Mouse (Mus musculus): Measurements from ENCODE around the gene Cyp26b1. TPM values are rescaled to one million over a fixed set of nuclear protein-coding genes. Genes with fewer than 3 reads are reported as not detected.

Gene Cyp26b1
- polyA plus RNA-seq, 1 experiment: 2.4 TPM

DNA sequence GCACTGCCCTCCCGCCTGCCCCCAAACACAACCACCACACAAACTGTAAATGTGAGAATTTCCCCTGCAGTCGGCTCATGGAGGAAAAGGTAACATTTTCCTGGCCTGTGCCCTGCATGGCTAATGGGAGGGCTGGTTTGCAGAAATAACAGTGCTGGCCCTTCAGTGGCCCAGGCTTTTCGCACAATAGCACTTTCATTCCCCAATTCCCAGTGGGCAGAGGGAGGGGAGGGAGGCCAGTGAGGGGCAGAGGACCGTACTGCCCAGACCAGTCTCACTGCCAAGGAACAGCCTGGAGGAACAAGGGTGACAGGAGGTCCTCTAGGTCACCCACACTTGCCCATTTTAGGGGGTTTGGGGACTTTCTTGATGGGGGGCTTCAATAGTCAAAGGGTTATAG is 15.8 kb downstream of the Cyp26b1 start:
- H3ac ChIP-seq (ENCODE audit: control insufficient read depth, insufficient read length): no peak overlapping the region
- H3K79me2 ChIP-seq (ENCODE audit: control insufficient read depth, insufficient read depth): no peaks in the 10 kb centered on the region
- no peak overlapping the region for H3K4me3 ChIP-seq
- TF ChIP-seq REST (IDR thresholded peaks at IDR 0.05; ENCODE audit: insufficient read depth, insufficient read length): no peak
- TF ChIP-seq E2F4 (IDR thresholded peaks at IDR 0.05; ENCODE audit: insufficient read depth): no peak
- no peak for TF ChIP-seq MAX (IDR thresholded peaks at IDR 0.05; ENCODE audit: low read depth)
- TF ChIP-seq MYOG (IDR thresholded peaks at IDR 0.05; ENCODE audit: control insufficient read depth in 1 of 3, insufficient read depth in 1 of 3, insufficient read length in 2 of 3, low read depth in 2 of 3): no peak
- TF ChIP-seq CEBPB (IDR thresholded peaks at IDR 0.05; ENCODE audit: insufficient read depth, poor library complexity, severe bottlenecking): no peak
- TF ChIP-seq TCF3 (IDR thresholded peaks at IDR 0.05; ENCODE audit: insufficient read length, low read depth): no peak
- TF ChIP-seq POLR2AphosphoS2 (IDR thresholded peaks at IDR 0.05; ENCODE audit: insufficient read length, low read depth): no peak
- TF ChIP-seq TCF12 (IDR thresholded peaks at IDR 0.05; ENCODE audit: insufficient read depth, poor library complexity, severe bottlenecking): no peak
- no peak for TF ChIP-seq SRF (IDR thresholded peaks at IDR 0.05; ENCODE audit: control insufficient read depth, insufficient read length, low read depth)
- TF ChIP-seq POLR2A (IDR thresholded peaks at IDR 0.05; ENCODE audit: insufficient read length, low read depth): no peak
- TF ChIP-seq USF1 (IDR thresholded peaks at IDR 0.05; ENCODE audit: low read depth): no peak
- no peak for TF ChIP-seq MYOD1 (IDR thresholded peaks at IDR 0.05; ENCODE audit: control insufficient read depth in 1 of 3, insufficient read length in 2 of 3, low read depth in 2 of 3)
- H3K27me3 ChIP-seq (ENCODE audit: control insufficient read depth, insufficient read depth, insufficient read length): peaks cover 35% of the 10 kb centered on the region
- no peaks in the 10 kb centered on the region for H3K36me3 ChIP-seq (ENCODE audit: control insufficient read depth, insufficient read depth)
- H3K4me2 ChIP-seq (ENCODE audit: low read depth): no peak overlapping the region

DNA sequence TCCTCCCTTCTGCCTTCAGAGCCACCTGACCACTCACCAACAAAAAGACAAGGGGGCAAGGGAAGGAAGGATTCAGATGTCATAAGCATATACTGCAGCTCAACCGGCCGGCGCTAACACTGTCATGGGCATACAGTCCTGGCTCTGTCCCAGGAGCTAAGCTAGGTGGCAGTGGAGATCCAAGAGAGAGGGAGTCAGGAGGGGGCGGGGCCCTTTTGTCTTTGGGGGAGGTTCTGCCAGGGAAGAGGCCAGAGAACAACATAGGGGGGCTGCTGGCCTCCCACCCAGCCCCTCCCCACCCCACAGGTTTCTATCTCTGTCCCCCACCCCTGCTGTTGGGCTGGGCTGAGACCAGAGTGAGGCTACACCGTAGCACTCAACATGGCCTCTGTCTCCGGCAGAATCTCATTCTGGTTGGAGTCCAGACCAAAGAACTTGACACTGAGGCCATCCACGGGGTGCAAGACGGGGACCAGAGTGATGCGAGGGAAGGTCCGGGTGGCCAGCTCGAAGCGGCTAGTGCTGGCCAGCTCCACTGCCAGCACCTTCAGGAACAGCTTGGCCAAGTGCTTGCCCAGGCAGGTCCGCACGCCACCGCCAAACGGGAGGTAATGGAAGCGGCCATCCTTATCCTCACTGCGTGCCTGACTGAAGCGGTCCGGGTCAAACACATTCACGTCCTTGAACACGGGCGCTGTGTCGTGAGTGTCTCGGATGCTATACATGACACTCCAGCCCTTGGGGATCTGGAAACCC is 19.6 kb downstream of the Cyp26b1 start:
- no peaks in the 10 kb centered on the region for H3K79me2 ChIP-seq (ENCODE audit: control insufficient read depth, insufficient read depth)
- H3K27me3 ChIP-seq (ENCODE audit: control insufficient read depth, insufficient read depth, insufficient read length): peaks cover 16% of the 10 kb centered on the region
- no peak overlapping the region for H3K4me3 ChIP-seq
- H3ac ChIP-seq (ENCODE audit: control insufficient read depth, insufficient read length): no peak overlapping the region
- no peak overlapping the region for H3K4me2 ChIP-seq (ENCODE audit: low read depth)
- TF ChIP-seq REST (IDR thresholded peaks at IDR 0.05; ENCODE audit: insufficient read depth, insufficient read length) (no peak), MAX (IDR thresholded peaks at IDR 0.05; ENCODE audit: low read depth) (no peak), MYOG (IDR thresholded peaks at IDR 0.05; ENCODE audit: control insufficient read depth in 1 of 3, insufficient read depth in 1 of 3, insufficient read length in 2 of 3, low read depth in 2 of 3) (no peak), TCF12 (IDR thresholded peaks at IDR 0.05; ENCODE audit: insufficient read depth, poor library complexity, severe bottlenecking) (no peak), SRF (IDR thresholded peaks at IDR 0.05; ENCODE audit: control insufficient read depth, insufficient read length, low read depth) (no peak), E2F4 (IDR thresholded peaks at IDR 0.05; ENCODE audit: insufficient read depth) (no peak), POLR2A (IDR thresholded peaks at IDR 0.05; ENCODE audit: insufficient read length, low read depth) (no peak), USF1 (IDR thresholded peaks at IDR 0.05; ENCODE audit: low read depth) (no peak), POLR2AphosphoS2 (IDR thresholded peaks at IDR 0.05; ENCODE audit: insufficient read length, low read depth) (no peak), CEBPB (IDR thresholded peaks at IDR 0.05; ENCODE audit: insufficient read depth, poor library complexity, severe bottlenecking) (no peak), TCF3 (IDR thresholded peaks at IDR 0.05; ENCODE audit: insufficient read length, low read depth) (no peak)
- no peaks in the 10 kb centered on the region for H3K36me3 ChIP-seq (ENCODE audit: control insufficient read depth, insufficient read depth)

- Histone ChIP-seq H3ac (ENCODE audit: control insufficient read depth, insufficient read length) (no peak overlapping the region), H3K27me3 (ENCODE audit: control insufficient read depth, insufficient read depth, insufficient read length) (peaks cover 3% of the 10 kb centered on the region), H3K36me3 (ENCODE audit: control insufficient read depth, insufficient read depth) (no peaks in the 10 kb centered on the region), H3K4me2 (ENCODE audit: low read depth) (no peak overlapping the region), H3K4me3 (no peak overlapping the region), H3K79me2 (ENCODE audit: control insufficient read depth, insufficient read depth) (no peaks in the 10 kb centered on the region)
- TF ChIP-seq TCF3 (IDR thresholded peaks at IDR 0.05; ENCODE audit: insufficient read length, low read depth): no peak
- TF ChIP-seq E2F4 (IDR thresholded peaks at IDR 0.05; ENCODE audit: insufficient read depth): no peak
- TF ChIP-seq MAX (IDR thresholded peaks at IDR 0.05; ENCODE audit: low read depth): no peak
- no peak for TF ChIP-seq POLR2AphosphoS2 (IDR thresholded peaks at IDR 0.05; ENCODE audit: insufficient read length, low read depth)
- no peak for TF ChIP-seq MYOG (IDR thresholded peaks at IDR 0.05; ENCODE audit: control insufficient read depth in 1 of 3, insufficient read depth in 1 of 3, insufficient read length in 2 of 3, low read depth in 2 of 3)
- TF ChIP-seq CEBPB (IDR thresholded peaks at IDR 0.05; ENCODE audit: insufficient read depth, poor library complexity, severe bottlenecking): no peak
- TF ChIP-seq TCF12 (IDR thresholded peaks at IDR 0.05; ENCODE audit: insufficient read depth, poor library complexity, severe bottlenecking): no peak
- TF ChIP-seq POLR2A (IDR thresholded peaks at IDR 0.05; ENCODE audit: insufficient read length, low read depth): no peak
- TF ChIP-seq USF1 (IDR thresholded peaks at IDR 0.05; ENCODE audit: low read depth): no peak
- no peak for TF ChIP-seq SRF (IDR thresholded peaks at IDR 0.05; ENCODE audit: control insufficient read depth, insufficient read length, low read depth)
- TF ChIP-seq REST (IDR thresholded peaks at IDR 0.05; ENCODE audit: insufficient read depth, insufficient read length): no peak
- no peak for TF ChIP-seq MYOD1 (IDR thresholded peaks at IDR 0.05; ENCODE audit: control insufficient read depth in 1 of 3, insufficient read length in 2 of 3, low read depth in 2 of 3)
Measured at GRCm38 (mm10) chr6:84570039-84570438, 23.7 kb downstream of the Cyp26b1 start.

- no peak for TF ChIP-seq MAX (IDR thresholded peaks at IDR 0.05; ENCODE audit: low read depth)
- no peak for TF ChIP-seq TCF3 (IDR thresholded peaks at IDR 0.05; ENCODE audit: insufficient read length, low read depth)
- TF ChIP-seq CEBPB (IDR thresholded peaks at IDR 0.05; ENCODE audit: insufficient read depth, poor library complexity, severe bottlenecking): no peak
- no peak for TF ChIP-seq TCF12 (IDR thresholded peaks at IDR 0.05; ENCODE audit: insufficient read depth, poor library complexity, severe bottlenecking)
- TF ChIP-seq MYOD1 (IDR thresholded peaks at IDR 0.05; ENCODE audit: control insufficient read depth in 1 of 3, insufficient read length in 2 of 3, low read depth in 2 of 3): no peak
- TF ChIP-seq POLR2AphosphoS2 (IDR thresholded peaks at IDR 0.05; ENCODE audit: insufficient read length, low read depth): no peak
- no peak for TF ChIP-seq E2F4 (IDR thresholded peaks at IDR 0.05; ENCODE audit: insufficient read depth)
- no peak for TF ChIP-seq REST (IDR thresholded peaks at IDR 0.05; ENCODE audit: insufficient read depth, insufficient read length)
- no peak for TF ChIP-seq MYOG (IDR thresholded peaks at IDR 0.05; ENCODE audit: control insufficient read depth in 1 of 3, insufficient read depth in 1 of 3, insufficient read length in 2 of 3, low read depth in 2 of 3)
- no peak for TF ChIP-seq SRF (IDR thresholded peaks at IDR 0.05; ENCODE audit: control insufficient read depth, insufficient read length, low read depth)
- TF ChIP-seq USF1 (IDR thresholded peaks at IDR 0.05; ENCODE audit: low read depth): no peak
- no peak for TF ChIP-seq POLR2A (IDR thresholded peaks at IDR 0.05; ENCODE audit: insufficient read length, low read depth)
- H3K27me3 ChIP-seq (ENCODE audit: control insufficient read depth, insufficient read depth, insufficient read length): no peaks in the 10 kb centered on the region
- H3K36me3 ChIP-seq (ENCODE audit: control insufficient read depth, insufficient read depth): no peaks in the 10 kb centered on the region
- H3ac ChIP-seq (ENCODE audit: control insufficient read depth, insufficient read length): no peak overlapping the region
- no peak overlapping the region for H3K4me2 ChIP-seq (ENCODE audit: low read depth)
- no peaks in the 10 kb centered on the region for H3K79me2 ChIP-seq (ENCODE audit: control insufficient read depth, insufficient read depth)
- H3K4me3 ChIP-seq: no peak overlapping the region
Measured at GRCm38 (mm10) chr6:84569590-84569989, 24.1 kb downstream of the Cyp26b1 start.
